Mouse (Mus musculus): ENCODE measurements at regions not wholly inside any gene's neighbourhood (a gene's known extent, or its start where the extent isn't known, plus 50 kb on each side); places are given as distances from the start of the nearest gene placed in this dataset.

GRCm38 (mm10) chr10:95009081-95009480 is 64.4 kb upstream of the Plxnc1 start:
- no peak for TF ChIP-seq POLR2A (IDR thresholded peaks at IDR 0.05; ENCODE audit: insufficient read depth, low read depth, low read length)
- TF ChIP-seq CTCF (IDR thresholded peaks at IDR 0.05): no peak
- no peak for TF ChIP-seq EP300 (IDR thresholded peaks at IDR 0.05; ENCODE audit: insufficient read depth, low read depth, low read length)
